9 mouse cellular contexts compared by ENCODE assay signal in genomic region chr9:77607840-77608239, GRCm38 (mm10). TPM values are rescaled to one million over a fixed set of nuclear protein-coding genes. Genes with fewer than 3 reads are reported as not detected.
DNase-seq lines count a peak whose midpoint lies in the region; ATAC-seq and TF ChIP-seq lines count a peak whose summit lies in the region.
"Had no signal": no experiment of that assay in that cellular context is flagged by ENCODE, and none has a peak within 500 bp of the region (broad histone marks: within the 10 kb centered on the region; RNA-seq: fewer than 3 reads in every experiment).

No protein-coding gene starts in this region.

- H3K4me3 ChIP-seq in kidney, adult 2 months (ENCODE audit: insufficient read depth, low read depth, low read length): no peak overlapping the region
- H3K4me3 ChIP-seq in forebrain, embryonic 11.5 days (ENCODE audit: low read depth, low read length): no peak overlapping the region
- H3K4me3 ChIP-seq in midbrain, embryonic 11.5 days (ENCODE audit: low read depth, low read length): no peak overlapping the region
- H3K4me3 ChIP-seq: embryonic facial prominence, embryonic 15.5 days had no signal

- no peaks in the 10 kb centered on the region for H3K4me1 ChIP-seq in kidney, adult 2 months (ENCODE audit: control insufficient read depth, insufficient read depth, low read length)
- no peaks in the 10 kb centered on the region; the same call in 1 of the 2 replicates for H3K4me1 ChIP-seq in forebrain, embryonic 11.5 days (replicated peaks; ENCODE audit: control insufficient read depth, insufficient read depth, low read length)
- H3K4me1 ChIP-seq in midbrain, embryonic 11.5 days (ENCODE audit: control insufficient read depth, insufficient read depth, low read length): no peaks in the 10 kb centered on the region
- H3K4me1 ChIP-seq: embryonic facial prominence, embryonic 15.5 days had no signal

- peak; percentile 78 for TF ChIP-seq CTCF in kidney, adult 2 months (conservative IDR thresholded peaks at IDR 0.05; ENCODE audit: insufficient read depth, insufficient read length, low read depth, low read length)

- H3K36me3 ChIP-seq in kidney, adult 2 months (ENCODE audit: control insufficient read depth, insufficient read depth, low read length): no peaks in the 10 kb centered on the region
- no peaks in the 10 kb centered on the region for H3K36me3 ChIP-seq in forebrain, embryonic 11.5 days (ENCODE audit: control insufficient read depth, insufficient read depth, low read length)
- no peaks in the 10 kb centered on the region for H3K36me3 ChIP-seq in midbrain, embryonic 11.5 days (ENCODE audit: control insufficient read depth, insufficient read depth, low read length)
- H3K36me3 ChIP-seq: embryonic facial prominence, embryonic 15.5 days had no signal

- intact Hi-C loops in left cerebral cortex, postnatal 14 days (cut with DNase I): loop anchor here (10.0 kb wide), 2 partner anchors 203 to 427 kb away; no protein-coding TSS in a partner anchor

- H3K4me2 ChIP-seq in forebrain, embryonic 11.5 days (ENCODE audit: low read depth, low read length, severe bottlenecking): no peak overlapping the region
- no peak overlapping the region for H3K4me2 ChIP-seq in midbrain, embryonic 11.5 days
- H3K4me2 ChIP-seq: embryonic facial prominence, embryonic 15.5 days had no signal

- H3K27me3 ChIP-seq in kidney, adult 2 months (replicated peaks; ENCODE audit: control insufficient read depth, insufficient read depth, low read length): no peaks in the 10 kb centered on the region
- no peaks in the 10 kb centered on the region for H3K27me3 ChIP-seq in forebrain, embryonic 11.5 days (ENCODE audit: control insufficient read depth, insufficient read depth, low read length)
- no peaks in the 10 kb centered on the region for H3K27me3 ChIP-seq in midbrain, embryonic 11.5 days (ENCODE audit: control insufficient read depth, insufficient read depth, low read length)
- H3K27me3 ChIP-seq: embryonic facial prominence, embryonic 15.5 days had no signal

- no peak for TF ChIP-seq POLR2A in kidney, adult 2 months (IDR thresholded peaks at IDR 0.05; ENCODE audit: low read depth, low read length)

- 21% methylated on average over 7 of the region's 7 CpGs for WGBS in kidney, adult 2 months
- 27% methylated on average over 5 of the region's 7 CpGs for WGBS in forebrain, embryonic 11.5 days
- 31% methylated on average over 5 of the region's 7 CpGs for WGBS in midbrain, embryonic 11.5 days

- ATAC-seq in forebrain, embryonic 11.5 days (replicated peaks; ENCODE audit: low FRiP score): peak; percentile 53; the same call in 1 of the 2 replicates
- ATAC-seq in midbrain, embryonic 11.5 days (ENCODE audit: low FRiP score): no peak

- H3K9ac ChIP-seq in forebrain, embryonic 11.5 days (ENCODE audit: low read length): no peak overlapping the region
- no peak overlapping the region for H3K9ac ChIP-seq in midbrain, embryonic 11.5 days (ENCODE audit: low read length)
- H3K9ac ChIP-seq: embryonic facial prominence, embryonic 15.5 days had no signal

- H3K27ac ChIP-seq in kidney, adult 2 months (ENCODE audit: insufficient read depth, low read depth, low read length): no peak overlapping the region
- H3K27ac ChIP-seq in forebrain, embryonic 11.5 days (ENCODE audit: low read depth, low read length): no peak overlapping the region
- no peak overlapping the region for H3K27ac ChIP-seq in midbrain, embryonic 11.5 days (ENCODE audit: low read depth, low read length)
- H3K27ac ChIP-seq: embryonic facial prominence, embryonic 15.5 days had no signal

- no peaks in the 10 kb centered on the region for H3K9me3 ChIP-seq in forebrain, embryonic 11.5 days (ENCODE audit: control insufficient read depth, low read length)
- H3K9me3 ChIP-seq in midbrain, embryonic 11.5 days (ENCODE audit: control insufficient read depth, low read length): no peaks in the 10 kb centered on the region
- H3K9me3 ChIP-seq: embryonic facial prominence, embryonic 15.5 days had no signal

- peak; percentile 42 for DNase-seq in kidney, adult 2 months
- DNase-seq in kidney, adult 11 months: no peak
- peak; percentile 49 for DNase-seq in CD4-positive helper T cell, adult 2 months (ENCODE audit: low read depth, low spot score)
- DNase-seq in R1 (ENCODE audit: low read depth, low spot score): peak; percentile 69
- peak; percentile 75 for DNase-seq in forebrain, embryonic 11.5 days (ENCODE audit: low spot score)
- DNase-seq in midbrain, embryonic 11.5 days (ENCODE audit: low spot score, missing footprints): peak; percentile 88
- DNase-seq in frontal cortex, postnatal 25 days (ENCODE audit: low spot score in 2 of 2): no peak
- no peak for DNase-seq in left cerebral cortex, postnatal 14 days (ENCODE audit: low spot score in 2 of 2)

RNA-seq across cellular contexts. Expression of gene Klhl31, which starts 28.5 kb away (rescaled TPM):
- polyA plus RNA-seq in kidney, adult 2 months (2012; rRNA removed): 0.04 and 0.99 TPM in 2 replicates
- 0.24 and 0.29 TPM in 2 replicates for polyA plus RNA-seq in forebrain, embryonic 11.5 days (2014; fragmentation: Nextera tagmentation; extraction: Ambion mirVana)
- 0.14 and 0.32 TPM in 2 replicates for polyA plus RNA-seq in midbrain, embryonic 11.5 days (2014; fragmentation: Nextera tagmentation; extraction: Ambion mirVana)
- under 1 TPM in 1 of 2 experiments, not detected in 1; 0.04 TPM for total RNA-seq in left cerebral cortex, postnatal 14 days (2021)

Comparison
In these comparisons a context has a peak if more than half of its experiments do, and no peak if none do; other contexts are left out.
1. DNase-seq: peak in kidney, adult 2 months (single experiment), CD4-positive helper T cell, adult 2 months (single experiment), R1 (single experiment), forebrain, embryonic 11.5 days (single experiment) and midbrain, embryonic 11.5 days (single experiment); none in kidney, adult 11 months (single experiment), frontal cortex, postnatal 25 days (0 of 2) and left cerebral cortex, postnatal 14 days (0 of 2).